Mouse (Mus musculus) lung, postnatal 36 days (tissue): ENCODE results near the gene Gm11361.

ENCODE experiments used
- DNase-seq: peaks from one replicate; pipeline ENCODE4 v3.0.0; 2022; ENCODE audit warnings: mixed read lengths

The Gm11361 gene

DNA sequence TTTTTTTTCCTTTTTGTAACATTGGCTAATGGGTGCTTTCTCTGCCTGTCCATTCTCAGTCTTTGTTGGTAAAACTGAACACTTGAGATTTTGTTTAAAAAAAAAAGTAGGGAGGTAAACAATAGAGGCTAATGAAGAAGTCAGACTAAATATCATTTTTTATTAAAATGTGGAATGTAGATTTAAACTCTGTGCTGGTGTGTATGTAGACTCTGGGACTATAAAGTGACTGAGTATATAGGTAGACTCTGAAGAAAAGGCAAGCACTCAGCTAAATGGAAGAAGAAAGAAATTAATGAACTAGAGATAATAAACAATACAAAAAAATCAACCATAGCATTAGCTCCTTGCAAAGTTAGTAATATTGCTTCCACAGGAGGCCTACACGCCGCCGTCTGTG, at the start of gene Gm11361:
Gm11361 (plus strand) TSS at position 301 of the 400 bp plus-strand sequence.
- DNase-seq: no peak

DNA sequence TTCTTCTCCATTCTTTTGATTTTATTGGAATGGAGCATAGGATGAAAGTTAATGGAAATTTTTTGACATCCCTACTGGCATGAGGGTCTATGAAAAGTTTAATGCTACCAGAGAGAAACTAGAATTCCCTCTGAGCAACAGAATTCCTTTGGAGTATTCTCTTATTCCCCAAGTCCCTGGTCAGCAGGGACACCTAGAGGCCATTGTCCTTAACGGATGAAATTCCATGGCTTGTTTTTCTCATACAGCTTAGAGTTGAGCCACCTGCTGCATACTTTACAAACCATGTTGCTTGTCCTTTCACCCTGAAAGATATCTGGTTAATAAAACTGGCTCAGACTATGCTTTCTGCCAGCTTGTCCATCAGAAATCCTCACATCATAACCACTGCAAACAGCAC, 7.1 kb downstream of the Gm11361 start:
- no peak for DNase-seq

DNA sequence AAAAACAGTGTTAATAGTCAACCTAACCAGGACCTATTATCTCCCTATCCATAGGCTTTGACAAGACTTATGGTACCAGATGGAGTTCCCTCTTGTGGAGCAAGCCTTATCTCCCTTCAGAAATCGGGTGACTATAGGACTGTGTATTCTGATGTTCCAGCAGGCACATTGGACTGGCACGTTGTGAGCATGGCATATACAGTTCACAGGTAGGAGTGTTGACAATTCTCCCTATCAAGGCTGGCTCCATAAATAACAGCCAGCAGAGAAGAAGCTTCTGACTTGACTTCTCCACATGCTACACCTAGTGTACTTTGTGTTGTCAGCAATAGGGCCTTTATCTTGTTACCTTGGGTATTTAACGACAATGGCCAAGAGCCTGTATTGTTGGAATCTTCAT, 30.0 kb downstream of the Gm11361 start:
- DNase-seq: no peak

DNA sequence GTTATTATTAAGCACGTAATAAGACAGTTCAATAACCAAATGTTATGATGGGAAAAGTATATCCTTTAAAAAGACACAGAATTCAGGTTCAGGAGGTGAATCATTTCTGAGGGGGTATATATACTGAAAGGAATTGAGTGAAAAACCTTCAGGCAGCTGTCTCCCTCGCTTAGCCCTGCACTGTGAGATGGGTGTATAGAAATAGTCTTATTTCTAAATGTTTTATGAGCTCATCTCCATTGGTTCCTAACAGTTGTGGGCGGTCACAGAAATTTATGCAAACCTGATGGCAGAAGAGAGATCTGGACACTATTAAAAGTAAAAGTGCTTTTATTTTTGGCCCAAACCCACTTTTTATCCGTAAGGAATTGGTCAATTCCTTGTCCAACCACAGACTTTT, 36.9 kb downstream of the Gm11361 start:
- no peak for DNase-seq

DNA sequence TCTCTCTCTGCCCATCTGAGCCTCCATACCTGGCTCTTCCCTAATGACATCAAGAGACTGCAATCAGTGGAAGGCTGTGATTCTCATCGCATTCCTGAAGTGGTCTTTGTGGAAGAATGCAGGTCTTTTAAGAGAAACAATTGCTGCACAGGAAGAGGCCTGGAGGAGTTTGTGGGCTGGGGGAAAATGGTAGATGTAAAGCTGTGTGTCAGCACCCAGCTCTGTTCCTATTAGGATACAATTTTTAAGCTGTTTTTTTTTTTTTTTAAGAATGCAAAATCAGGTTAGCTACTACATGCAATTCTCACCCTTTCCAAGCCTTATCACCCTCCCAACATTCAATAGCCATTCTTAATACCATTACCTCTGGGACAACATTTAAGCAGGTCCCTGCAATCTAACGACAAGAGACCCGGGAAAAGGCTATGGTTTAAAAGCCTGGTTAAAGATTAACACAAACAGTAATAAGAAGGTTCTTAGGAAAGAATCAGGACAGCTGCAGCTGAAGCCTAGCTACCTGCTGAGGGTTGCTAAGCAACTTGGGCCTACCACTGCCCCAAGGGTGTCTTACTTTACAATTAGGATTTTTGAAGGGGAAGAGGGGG, 37.5 kb downstream of the Gm11361 start:
- DNase-seq: no peak

DNA sequence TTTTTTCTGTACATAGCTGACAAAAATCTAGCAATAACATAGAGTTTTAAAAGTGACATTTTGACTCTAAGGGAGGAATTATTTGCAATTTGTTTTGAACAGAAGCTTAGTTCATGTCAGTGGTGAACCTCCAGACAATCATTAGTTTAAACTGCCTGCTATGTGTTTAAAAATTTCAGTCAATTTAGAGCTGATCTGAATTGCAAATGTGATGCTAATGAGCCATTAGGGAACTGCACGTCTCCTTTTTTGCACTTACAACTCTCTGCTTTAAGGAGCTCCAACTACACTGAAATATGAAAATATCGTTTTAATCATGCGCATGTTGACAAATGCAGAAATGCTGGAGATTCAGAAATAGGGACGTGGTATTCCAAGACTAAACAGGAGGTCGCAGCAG, 38.2 kb downstream of the Gm11361 start:
- DNase-seq: no peak

DNA sequence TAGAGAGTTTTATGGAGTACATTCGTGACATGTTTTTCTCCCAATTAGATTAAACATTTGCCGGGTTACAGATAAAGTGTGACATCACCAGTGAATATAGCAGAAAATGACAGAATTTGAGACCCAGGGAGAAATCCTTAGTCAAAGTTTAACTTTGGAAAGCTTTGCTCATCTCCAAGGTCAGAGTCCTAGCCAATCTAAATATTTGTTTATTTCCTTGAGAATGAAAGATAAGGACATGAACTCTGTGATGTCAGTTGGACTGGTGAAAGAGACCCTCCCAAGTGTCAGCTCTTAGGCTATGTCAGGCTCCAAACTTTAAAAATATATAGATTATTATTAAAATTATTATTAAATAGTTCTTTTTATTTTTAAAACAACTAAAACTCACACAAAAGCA, 39.8 kb downstream of the Gm11361 start:
- no peak for DNase-seq

DNA sequence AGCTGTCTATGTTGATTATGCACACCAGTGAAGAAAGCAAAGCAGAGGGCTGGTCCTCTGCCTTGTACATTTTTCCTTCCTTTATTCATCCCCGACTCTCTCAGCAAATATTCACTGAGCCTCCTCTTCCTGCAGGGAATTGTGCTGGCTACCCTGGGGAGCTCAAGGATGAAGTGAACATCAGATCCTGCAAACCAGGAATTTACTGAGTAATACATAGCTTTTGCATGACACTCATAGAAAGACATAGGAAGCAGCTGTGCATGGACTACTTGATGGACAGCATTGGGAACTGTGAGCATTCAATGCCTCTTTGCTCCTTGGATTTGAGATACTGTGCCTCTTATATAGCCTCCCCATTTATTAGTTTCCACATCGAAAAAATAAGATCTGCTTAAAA, 40.2 kb downstream of the Gm11361 start:
- no peak for DNase-seq
